Mouse (Mus musculus) forebrain, embryonic 15.5 days (tissue): ENCODE results near the gene Ttll13. TPM values are rescaled to one million over a fixed set of nuclear protein-coding genes. Genes with fewer than 3 reads are reported as not detected.

Source experiments
- ATAC-seq: fragments of 200-750 bp; cut with Nextera tagmentation; replicated peaks from 2 replicates; pipeline ENCODE4 v1.8.0; 2017; ENCODE audit warnings: mild to moderate bottlenecking, moderate TSS enrichment, moderate library complexity
- H3K27ac ChIP-seq: fragments of 300-500 bp; sonication (generic); replicated peaks from 2 replicates; pipeline ENCODE4 v1.5.1; 2015; ENCODE audit warnings: mild to moderate bottlenecking, inconsistent platforms
- H3K27me3 ChIP-seq: fragments of 300-500 bp; sonication (generic); 2 replicates; pipeline ENCODE4 v1.6.1; 2015; ENCODE audit warnings: inconsistent platforms
- H3K36me3 ChIP-seq: fragments of 300-500 bp; sonication (generic); 2 replicates; pipeline ENCODE4 v1.6.1; 2015; ENCODE audit warnings: mild to moderate bottlenecking, inconsistent platforms
- H3K4me1 ChIP-seq: fragments of 300-500 bp; sonication (generic); 2 replicates; pipeline ENCODE4 v1.6.1; 2015; ENCODE audit warnings: inconsistent platforms
- H3K4me2 ChIP-seq: fragments of 300-500 bp; sonication (generic); replicated peaks from 2 replicates; pipeline ENCODE4 v1.6.1; 2015; ENCODE audit warnings: mild to moderate bottlenecking, inconsistent platforms
- H3K4me3 ChIP-seq: fragments of 300-500 bp; sonication (generic); 2 replicates; pipeline ENCODE4 v1.5.1; 2015; ENCODE audit warnings: mild to moderate bottlenecking, inconsistent platforms
- H3K9ac ChIP-seq: fragments of 300-500 bp; sonication (generic); replicated peaks from 2 replicates; pipeline ENCODE4 v1.6.1; 2015; ENCODE audit warnings: mild to moderate bottlenecking, inconsistent platforms
- H3K9me3 ChIP-seq: fragments of 300-500 bp; sonication (generic); 2 replicates; pipeline ENCODE4 v1.6.1; 2016; ENCODE audit warnings: inconsistent platforms
- WGBS: fragments of 180-500 bp; shearing (Covaris S2); methylation state at CpG from one replicate; pipeline ENCODE4 v1.1.7; 2015; ENCODE audit warnings: mixed read lengths; 5-methylcytosine and 5-hydroxymethylcytosine counted together
- polyA plus RNA-seq: library from polyadenylated mRNA; unstranded; fragments of >200 nt; fragmentation: Nextera tagmentation; extraction: Ambion mirVana; gene quantifications from 2 replicates; pipeline ENCODE4 v1.2.1, GENCODE M21; 2015

The Ttll13 gene
- polyA plus RNA-seq, 1 experiment from 2014 or later, result 1.1 TPM

- Histone ChIP-seq H3K27me3 (no peaks in the 10 kb centered on the region), H3K4me1 (peaks cover 80% of the 10 kb centered on the region), H3K9ac (no peak overlapping the region), H3K36me3 (no peaks in the 10 kb centered on the region), H3K4me3 (no peak overlapping the region), H3K4me2 (no peak overlapping the region), H3K9me3 (no peaks in the 10 kb centered on the region), H3K27ac (peak overlapping the region; percentile 68; the same call in 1 of the 2 replicates)
- ATAC-seq, result no peak
- 90% methylated on average over 4 of the region's 4 CpGs for WGBS
Observed at GRCm38 (mm10) chr7:80204362-80204761, 41.8 kb upstream of the Ttll13 start.

GRCm38 (mm10) chr7:80204961-80205360 is 41.2 kb upstream of the Ttll13 start:
- ATAC-seq, result no peak
- Histone ChIP-seq H3K36me3 (no peaks in the 10 kb centered on the region), H3K4me1 (peaks cover 78% of the 10 kb centered on the region), H3K9me3 (no peaks in the 10 kb centered on the region), H3K9ac (no peak overlapping the region), H3K4me2 (no peak overlapping the region), H3K27ac (no peak overlapping the region), H3K4me3 (no peak overlapping the region), H3K27me3 (no peaks in the 10 kb centered on the region)
- 84% methylated on average over 7 of the region's 7 CpGs for WGBS

DNA sequence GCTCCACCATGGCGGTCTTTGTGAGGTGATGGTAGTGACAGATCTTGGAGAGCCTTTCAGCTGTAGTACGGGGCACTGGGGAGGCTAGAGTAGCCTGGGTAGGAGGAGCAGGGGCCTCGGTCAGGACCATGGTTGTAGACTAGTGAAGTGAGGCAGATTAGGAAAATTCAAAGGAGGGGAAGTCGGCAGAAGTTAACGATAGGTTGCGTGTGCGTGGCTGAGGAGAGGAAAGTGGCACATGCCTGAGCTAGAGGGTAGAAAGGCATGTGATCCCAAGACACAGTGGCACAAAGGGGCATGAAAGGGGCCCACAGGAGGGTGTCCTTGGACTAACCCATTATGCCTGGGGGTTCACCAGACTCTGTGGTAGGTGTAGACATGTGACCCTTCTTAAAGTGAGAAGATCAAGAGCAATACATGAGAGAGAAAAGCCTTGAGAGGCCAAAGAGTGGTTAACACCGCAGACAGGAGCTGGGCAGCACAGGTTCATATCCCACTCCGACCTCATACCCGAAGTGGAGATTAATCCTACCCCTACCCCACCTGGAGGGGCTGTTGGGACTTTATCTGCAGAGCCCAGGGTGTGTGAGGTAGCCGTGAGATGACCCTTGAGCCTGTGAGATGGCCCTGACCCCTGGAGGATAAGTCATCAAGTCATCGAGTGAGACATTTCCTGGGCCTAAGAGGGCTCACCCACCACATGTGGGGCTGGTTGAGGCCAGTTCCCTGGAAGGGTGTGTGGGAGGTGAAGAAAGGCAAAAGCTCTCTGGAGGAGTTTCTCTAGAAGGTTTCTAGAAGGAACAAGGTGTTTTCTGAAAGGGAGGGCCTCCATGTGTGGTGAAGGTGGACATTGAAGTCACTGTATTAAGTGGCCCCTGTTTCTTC is 40.2 kb upstream of the Ttll13 start:
- H3K4me3 ChIP-seq, result no peak overlapping the region
- H3K36me3 ChIP-seq, result no peaks in the 10 kb centered on the region
- no peak overlapping the region for H3K27ac ChIP-seq
- no peaks in the 10 kb centered on the region for H3K9me3 ChIP-seq
- H3K4me1 ChIP-seq, result peaks cover 73% of the 10 kb centered on the region
- no peak for ATAC-seq
- WGBS, result 87% methylated on average over 12 of the region's 12 CpGs
- H3K4me2 ChIP-seq, result no peak overlapping the region
- H3K27me3 ChIP-seq, result no peaks in the 10 kb centered on the region
- H3K9ac ChIP-seq, result no peak overlapping the region

GRCm38 (mm10) chr7:80207314-80207731 is 38.9 kb upstream of the Ttll13 start:
- H3K9me3 ChIP-seq, result no peaks in the 10 kb centered on the region
- no peak overlapping the region for H3K4me3 ChIP-seq
- H3K4me1 ChIP-seq, result peaks cover 62% of the 10 kb centered on the region
- H3K4me2 ChIP-seq, result no peak overlapping the region
- H3K27me3 ChIP-seq, result no peaks in the 10 kb centered on the region
- H3K36me3 ChIP-seq, result no peaks in the 10 kb centered on the region
- no peak for ATAC-seq
- H3K27ac ChIP-seq, result no peak overlapping the region
- H3K9ac ChIP-seq, result no peak overlapping the region
- 73% methylated on average over 3 of the region's 3 CpGs for WGBS

DNA sequence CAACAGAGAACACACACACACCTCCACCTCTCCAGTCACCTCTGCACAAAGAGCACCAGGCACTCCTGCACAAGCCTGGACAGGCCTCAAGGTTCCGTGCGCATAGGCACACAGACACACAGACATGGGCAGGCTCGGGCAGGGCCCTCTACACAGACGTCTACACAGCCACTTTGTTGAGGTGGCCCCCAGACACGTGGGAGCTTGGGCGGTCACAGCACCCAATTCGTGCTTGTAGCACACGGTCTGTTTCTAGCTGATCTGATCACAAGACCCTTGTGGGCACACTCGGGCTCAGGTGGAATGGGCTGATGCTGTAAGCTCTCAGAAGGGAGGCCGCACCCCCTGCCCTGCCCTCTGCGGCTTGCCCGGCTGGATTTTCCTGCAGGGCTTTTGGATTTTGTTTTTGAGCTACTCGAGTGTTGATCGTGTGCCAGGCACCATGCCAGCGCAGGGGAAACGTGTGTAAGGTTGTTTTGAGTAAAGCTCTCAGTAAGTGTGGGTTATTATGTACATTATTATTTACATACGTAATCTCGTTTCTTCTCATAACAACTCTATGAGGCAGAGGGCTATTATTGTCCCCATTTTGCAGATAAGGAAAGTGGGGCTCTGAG is 38.0 kb upstream of the Ttll13 start:
- 0 out of 2 replicates have a peak, but pooled peaks cover 1% of the 10 kb centered on the region for H3K36me3 ChIP-seq
- no peak overlapping the region for H3K4me3 ChIP-seq
- H3K9ac ChIP-seq, result no peak overlapping the region
- no peak overlapping the region for H3K27ac ChIP-seq
- H3K27me3 ChIP-seq, result no peaks in the 10 kb centered on the region
- no peaks in the 10 kb centered on the region for H3K9me3 ChIP-seq
- 67% methylated on average over 18 of the region's 18 CpGs for WGBS
- H3K4me1 ChIP-seq, result peaks cover 54% of the 10 kb centered on the region
- ATAC-seq, result peak; percentile 56; the same call in 1 of the 2 replicates
- H3K4me2 ChIP-seq, result no peak overlapping the region

- Histone ChIP-seq H3K27me3 (no peaks in the 10 kb centered on the region), H3K4me1 (peaks cover 46% of the 10 kb centered on the region)
- 63% methylated on average over 10 of the region's 10 CpGs for WGBS
Observed at GRCm38 (mm10) chr7:80208738-80209430, 37.3 kb upstream of the Ttll13 start.

DNA sequence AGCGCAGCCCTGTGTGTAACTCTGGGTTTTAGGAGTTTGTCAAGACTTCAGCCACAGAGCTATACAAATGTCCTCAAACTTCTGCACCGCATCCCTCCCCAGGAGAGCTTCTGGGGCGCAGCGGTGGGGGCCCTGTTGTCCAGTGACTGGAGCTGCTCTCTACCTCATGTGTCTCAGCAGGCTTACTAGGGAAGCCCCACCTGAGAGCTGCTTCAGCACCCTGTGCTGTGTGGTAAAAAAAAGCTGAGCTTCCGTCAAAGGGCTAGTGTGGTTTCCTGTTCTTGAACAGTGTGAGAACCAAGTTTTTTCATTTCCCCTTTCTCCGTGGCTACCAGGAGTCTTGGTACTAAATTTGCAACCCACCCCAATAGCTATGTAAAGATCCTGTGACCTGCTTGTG is 36.5 kb upstream of the Ttll13 start:
- peaks cover 15% of the 10 kb centered on the region for H3K36me3 ChIP-seq
- WGBS, result 84% methylated on average over 6 of the region's 6 CpGs
- no peak overlapping the region for H3K4me3 ChIP-seq
- H3K9ac ChIP-seq, result no peak overlapping the region
- no peak for ATAC-seq
- no peaks in the 10 kb centered on the region for H3K27me3 ChIP-seq
- H3K4me2 ChIP-seq, result no peak overlapping the region
- H3K4me1 ChIP-seq, result peaks cover 40% of the 10 kb centered on the region
- no peaks in the 10 kb centered on the region for H3K9me3 ChIP-seq
- no peak overlapping the region for H3K27ac ChIP-seq

More at GRCm38 (mm10) chr7:80208738-80209430, 37.3 kb upstream of the Ttll13 start:
- H3K36me3 ChIP-seq, result peaks cover 9% of the 10 kb centered on the region
- ATAC-seq, result no peak
- no peaks in the 10 kb centered on the region for H3K9me3 ChIP-seq
- no peak overlapping the region for H3K4me3 ChIP-seq
- H3K4me2 ChIP-seq, result no peak overlapping the region
- no peak overlapping the region for H3K27ac ChIP-seq
- no peak overlapping the region for H3K9ac ChIP-seq

DNA sequence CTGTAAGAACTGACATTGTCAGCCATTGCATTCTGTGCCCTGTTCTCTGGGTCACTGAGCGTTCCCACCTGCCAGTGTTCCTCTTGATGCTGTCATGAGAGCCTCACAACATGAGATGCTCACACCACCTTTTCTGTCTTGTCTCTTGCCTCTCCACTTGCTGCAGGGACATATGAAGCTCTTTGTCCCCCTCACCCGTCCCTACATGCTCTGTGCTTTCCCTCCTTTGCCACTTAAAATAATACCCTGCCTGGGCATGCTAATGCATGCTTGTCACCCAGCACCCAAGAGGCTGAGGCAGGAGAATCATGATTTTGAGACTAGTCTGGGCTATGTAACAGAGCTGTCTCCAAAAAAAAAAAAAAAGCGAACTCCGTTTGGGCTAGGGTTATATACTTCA is 35.2 kb upstream of the Ttll13 start:
- H3K4me3 ChIP-seq, result no peak overlapping the region
- H3K27ac ChIP-seq, result no peak overlapping the region
- H3K36me3 ChIP-seq, result peaks cover 21% of the 10 kb centered on the region
- ATAC-seq, result no peak
- H3K27me3 ChIP-seq, result no peaks in the 10 kb centered on the region
- H3K4me1 ChIP-seq, result peaks cover 43% of the 10 kb centered on the region
- WGBS, result 80% methylated on average over 4 of the region's 4 CpGs
- no peaks in the 10 kb centered on the region for H3K9me3 ChIP-seq
- H3K4me2 ChIP-seq, result no peak overlapping the region
- H3K9ac ChIP-seq, result no peak overlapping the region

- Histone ChIP-seq H3K27me3 (no peaks in the 10 kb centered on the region), H3K4me1 (peaks cover 29% of the 10 kb centered on the region), H3K36me3 (peaks cover 44% of the 10 kb centered on the region), H3K4me2 (no peak overlapping the region), H3K4me3 (no peak overlapping the region), H3K27ac (no peak overlapping the region), H3K9ac (no peak overlapping the region), H3K9me3 (no peaks in the 10 kb centered on the region)
- WGBS, result 88% methylated on average over 7 of the region's 7 CpGs
- no peak for ATAC-seq
Observed at GRCm38 (mm10) chr7:80213604-80214003, 32.6 kb upstream of the Ttll13 start.

DNA sequence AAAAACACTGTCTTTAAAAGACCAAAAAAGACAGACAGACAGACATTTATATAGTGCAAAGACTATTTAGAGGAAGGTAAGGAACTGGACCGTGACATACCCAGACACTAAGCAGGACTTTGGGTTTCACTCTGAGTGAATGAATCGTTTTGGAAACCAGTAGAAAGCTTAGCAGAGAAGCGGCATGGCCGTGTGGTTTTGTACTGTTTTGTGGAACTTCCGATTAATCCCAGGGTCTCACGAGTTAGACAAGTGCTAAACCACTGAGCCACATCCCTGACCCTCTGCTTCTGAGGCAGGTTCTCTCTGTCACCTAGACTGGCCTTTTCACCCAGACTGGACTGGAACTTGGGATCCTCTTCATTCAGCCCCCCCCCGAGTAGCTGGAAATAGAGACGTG is 31.7 kb upstream of the Ttll13 start:
- no peak overlapping the region for H3K4me2 ChIP-seq
- no peaks in the 10 kb centered on the region for H3K9me3 ChIP-seq
- peaks cover 20% of the 10 kb centered on the region for H3K4me1 ChIP-seq
- no peak for ATAC-seq
- H3K9ac ChIP-seq, result peak overlapping the region; percentile 32; the same call in 1 of the 2 replicates
- no peak overlapping the region for H3K4me3 ChIP-seq
- peak overlapping the region; percentile 81 for H3K27ac ChIP-seq
- WGBS, result 78% methylated on average over 8 of the region's 8 CpGs
- no peaks in the 10 kb centered on the region for H3K27me3 ChIP-seq
- H3K36me3 ChIP-seq, result peaks cover 53% of the 10 kb centered on the region

DNA sequence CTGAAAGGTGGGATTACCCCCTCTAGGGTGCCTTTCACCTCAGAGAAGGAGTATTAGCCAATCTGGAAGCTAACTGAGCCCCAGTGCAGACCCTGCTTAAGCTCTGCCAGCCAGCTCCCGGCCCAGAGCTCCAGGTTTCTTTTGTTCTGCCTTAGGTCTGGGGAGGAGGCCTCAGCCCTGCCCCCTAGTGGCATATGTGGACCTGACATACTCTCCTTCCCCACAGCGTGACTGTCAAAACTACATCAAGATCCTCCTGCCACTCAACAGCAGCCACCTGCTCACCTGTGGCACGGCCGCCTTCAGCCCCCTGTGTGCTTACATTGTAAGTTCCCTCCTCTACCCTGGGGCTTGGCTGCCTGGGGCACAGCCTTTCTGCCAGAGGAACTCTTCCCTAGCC is 30.8 kb upstream of the Ttll13 start:
- H3K4me1 ChIP-seq, result peaks cover 17% of the 10 kb centered on the region
- peak; percentile 88 for ATAC-seq
- peaks cover 62% of the 10 kb centered on the region for H3K36me3 ChIP-seq
- WGBS, result 6% methylated on average over 4 of the region's 4 CpGs
- no peaks in the 10 kb centered on the region for H3K27me3 ChIP-seq
- H3K4me2 ChIP-seq, result no peak overlapping the region
- H3K9me3 ChIP-seq, result no peaks in the 10 kb centered on the region
- H3K9ac ChIP-seq, result peak overlapping the region; percentile 32
- no peak overlapping the region for H3K4me3 ChIP-seq
- H3K27ac ChIP-seq, result peak overlapping the region; percentile 81

GRCm38 (mm10) chr7:80216566-80216965 is 29.6 kb upstream of the Ttll13 start:
- 81% methylated on average over 8 of the region's 8 CpGs for WGBS
- H3K9me3 ChIP-seq, result no peaks in the 10 kb centered on the region
- no peak overlapping the region for H3K27ac ChIP-seq
- ATAC-seq, result 0 out of 2 replicates have a peak, but pooled peaks have one; percentile 12
- no peaks in the 10 kb centered on the region for H3K27me3 ChIP-seq
- H3K9ac ChIP-seq, result no peak overlapping the region
- H3K4me1 ChIP-seq, result peaks cover 11% of the 10 kb centered on the region
- H3K4me3 ChIP-seq, result no peak overlapping the region
- H3K36me3 ChIP-seq, result peaks cover 74% of the 10 kb centered on the region
- H3K4me2 ChIP-seq, result no peak overlapping the region
